Mouse (Mus musculus): ENCODE data around the gene Sun2. TPM values are rescaled to one million over a fixed set of nuclear protein-coding genes. Genes with fewer than 3 reads are reported as not detected.

The Sun2 gene
- total and polyA plus RNA-seq, 2 experiments from 2014 or later: 4.5 to 43.6 TPM

DNA sequence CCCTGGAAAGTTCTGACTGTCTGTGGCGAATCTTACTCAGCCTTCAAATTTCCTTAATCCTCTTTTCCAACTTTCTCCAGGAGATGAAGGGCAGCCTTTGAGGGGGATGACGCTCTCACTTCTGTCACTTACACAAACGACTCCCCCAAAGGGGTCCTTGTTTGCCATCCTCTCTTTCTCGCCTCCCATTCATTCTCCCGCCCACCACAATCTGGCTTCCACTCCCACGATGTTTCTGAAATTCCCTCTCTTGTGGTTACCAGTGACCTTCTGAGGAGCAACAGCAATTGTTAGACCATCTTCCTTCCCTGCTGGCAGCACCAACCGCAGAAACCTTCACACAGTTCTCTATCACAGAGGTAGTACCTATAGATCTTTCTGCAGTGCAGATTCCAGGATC is 33.3 kb upstream of the Sun2 start:
- no peak for DNase-seq (ENCODE audit: low spot score)

DNA sequence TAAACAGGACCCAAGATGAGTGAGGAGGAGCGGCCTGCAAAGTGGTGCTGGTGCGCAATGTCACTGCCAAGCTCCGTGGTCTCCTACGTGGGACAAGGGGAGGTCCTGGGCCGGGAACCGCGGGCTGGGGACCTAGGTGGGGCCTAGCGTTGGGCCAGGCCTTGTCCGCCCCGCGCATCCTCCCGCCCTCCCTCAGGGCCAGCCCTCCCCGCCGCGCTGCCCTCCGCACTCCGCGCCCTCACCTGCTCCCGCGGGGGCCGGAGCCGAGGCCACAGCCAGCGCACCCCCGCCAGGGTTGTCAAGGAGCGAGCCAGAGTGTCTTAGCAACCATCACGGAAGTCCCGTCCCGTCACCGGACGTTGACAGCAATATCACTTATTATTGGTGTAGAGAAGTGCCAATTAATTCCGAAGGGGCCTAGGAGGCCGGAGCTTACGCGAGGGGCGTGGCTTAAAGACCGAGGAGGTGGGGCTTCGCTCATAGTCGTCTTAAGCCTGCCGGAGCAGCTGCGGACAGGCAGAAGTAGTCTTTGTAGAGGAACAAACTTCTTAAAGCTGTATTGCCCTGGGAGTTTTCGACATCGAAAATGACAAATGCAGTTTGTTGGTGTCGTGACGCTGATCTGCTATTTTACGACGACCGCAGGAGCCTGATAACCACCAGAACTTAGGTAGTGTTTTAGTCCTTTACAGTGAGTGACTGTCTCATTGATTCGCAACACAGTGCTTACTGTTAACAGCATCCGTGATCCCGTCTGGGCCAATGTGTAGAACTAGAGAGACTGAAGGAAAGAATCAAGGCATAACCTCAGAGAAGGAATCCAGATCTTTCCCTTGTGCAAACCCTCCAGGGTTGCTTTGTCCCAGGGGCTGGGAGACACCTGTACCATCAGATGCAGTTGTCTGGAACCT is 32.0 kb upstream of the Sun2 start:
- H3K9ac ChIP-seq (replicated peaks; ENCODE audit: low read length): peak overlapping the region; percentile 63
- H3K36me3 ChIP-seq (ENCODE audit: insufficient read depth, low read length): no peaks in the 10 kb centered on the region
- H3K27me3 ChIP-seq (ENCODE audit: insufficient read depth, low read length): no peaks in the 10 kb centered on the region
- peak overlapping the region; percentile 67 for H3K4me3 ChIP-seq (ENCODE audit: low read length)
- peak; percentile 98 for ATAC-seq
- WGBS: under 1% methylated on average over 48 of the region's 50 CpGs
- DNase-seq (ENCODE audit: low spot score): peak; percentile 99
- H3K9me3 ChIP-seq (ENCODE audit: low read length): no peaks in the 10 kb centered on the region
- peaks cover 9% of the 10 kb centered on the region for H3K4me1 ChIP-seq (ENCODE audit: insufficient read depth, low read length)
- no peak for TF ChIP-seq CTCF (IDR thresholded peaks at IDR 0.05; ENCODE audit: low read depth)
- H3K4me2 ChIP-seq (ENCODE audit: low read depth, low read length): peak overlapping the region; percentile 66
- H3K27ac ChIP-seq: peak overlapping the region; percentile 69

More for the DNA sequence above, 33.3 kb upstream of the Sun2 start:
- H3K36me3 ChIP-seq (ENCODE audit: insufficient read depth, low read length): no peaks in the 10 kb centered on the region
- ATAC-seq: no peak
- no peak overlapping the region for H3K9ac ChIP-seq (replicated peaks; ENCODE audit: low read length)
- H3K9me3 ChIP-seq (ENCODE audit: low read length): no peaks in the 10 kb centered on the region
- no peak for TF ChIP-seq CTCF (IDR thresholded peaks at IDR 0.05; ENCODE audit: low read depth)
- peaks cover 9% of the 10 kb centered on the region for H3K4me1 ChIP-seq (ENCODE audit: insufficient read depth, low read length)
- 71% methylated on average over 7 of the region's 7 CpGs for WGBS
- no peak overlapping the region for H3K4me2 ChIP-seq (ENCODE audit: low read depth, low read length)
- no peak overlapping the region for H3K4me3 ChIP-seq (ENCODE audit: low read length)
- H3K27me3 ChIP-seq (ENCODE audit: insufficient read depth, low read length): no peaks in the 10 kb centered on the region
- H3K27ac ChIP-seq: no peak overlapping the region

DNA sequence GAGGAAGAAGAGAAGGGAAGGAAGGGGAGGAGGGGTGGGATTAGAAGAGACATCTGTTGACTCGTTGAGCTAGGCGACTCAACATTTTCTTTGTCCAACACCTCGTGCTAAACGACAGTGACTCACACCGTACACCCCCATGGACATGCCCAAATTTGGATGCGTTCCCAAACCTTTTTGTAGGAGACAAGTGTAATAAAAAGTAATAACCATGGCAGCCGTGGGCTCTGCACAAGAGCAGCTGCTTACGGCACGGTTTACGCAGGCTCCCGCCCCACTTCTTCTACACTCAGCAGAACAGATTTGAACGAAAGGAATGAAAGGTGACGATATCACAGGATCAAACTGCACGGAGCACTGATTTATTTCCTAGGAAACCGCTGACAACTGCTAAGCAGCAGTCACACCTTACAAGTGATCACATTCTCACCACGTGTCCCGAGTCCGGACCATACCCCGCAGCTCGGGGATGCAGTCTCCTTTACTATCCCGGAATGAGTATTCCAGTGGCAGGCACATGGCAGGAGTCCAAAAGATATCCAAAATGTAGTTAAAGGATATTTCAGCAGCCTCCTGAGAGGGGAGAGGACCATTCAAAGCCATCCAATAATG is 28.4 kb upstream of the Sun2 start:
- Histone ChIP-seq H3K36me3 (ENCODE audit: insufficient read depth, low read length) (no peaks in the 10 kb centered on the region), H3K4me3 (ENCODE audit: low read length) (no peak overlapping the region), H3K9me3 (ENCODE audit: low read length) (no peaks in the 10 kb centered on the region), H3K27me3 (ENCODE audit: insufficient read depth, low read length) (no peaks in the 10 kb centered on the region), H3K27ac (no peak overlapping the region), H3K4me2 (ENCODE audit: low read depth, low read length) (no peak overlapping the region), H3K4me1 (ENCODE audit: insufficient read depth, low read length) (peaks cover 17% of the 10 kb centered on the region), H3K9ac (replicated peaks; ENCODE audit: low read length) (no peak overlapping the region)
- ATAC-seq (no peak), DNase-seq (ENCODE audit: low spot score) (peak; percentile 40)
- no peak for TF ChIP-seq CTCF (IDR thresholded peaks at IDR 0.05; ENCODE audit: low read depth)
- 53% methylated on average over 21 of the region's 21 CpGs for WGBS

DNA sequence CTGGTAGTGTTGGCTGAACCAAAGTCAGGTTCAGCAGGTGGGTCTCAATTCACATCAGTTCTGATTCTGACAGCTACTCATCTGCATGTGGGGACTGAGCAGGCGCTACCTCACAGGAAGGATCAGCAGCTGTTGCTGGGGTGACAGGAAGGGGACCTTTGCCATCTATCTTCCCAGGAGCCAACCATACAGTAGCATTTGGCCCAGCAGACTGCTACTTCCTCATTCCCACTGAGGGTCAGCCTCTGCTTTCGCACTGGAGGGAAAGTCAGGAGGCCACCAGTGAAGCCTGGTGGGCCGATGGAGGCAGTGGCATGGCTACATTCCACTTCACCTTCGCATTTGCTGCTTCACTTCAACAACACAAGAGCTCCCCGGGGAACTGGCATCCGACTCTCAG is 26.0 kb upstream of the Sun2 start:
- ATAC-seq (no peak), DNase-seq (ENCODE audit: low spot score) (no peak)
- Histone ChIP-seq H3K4me1 (ENCODE audit: insufficient read depth, low read length) (peaks cover 23% of the 10 kb centered on the region; the same call in 1 of the 2 replicates), H3K27ac (no peak overlapping the region), H3K9me3 (ENCODE audit: low read length) (no peaks in the 10 kb centered on the region), H3K36me3 (ENCODE audit: insufficient read depth, low read length) (peaks cover 4% of the 10 kb centered on the region; the same call in 1 of the 2 replicates), H3K4me3 (ENCODE audit: low read length) (no peak overlapping the region), H3K4me2 (ENCODE audit: low read depth, low read length) (no peak overlapping the region), H3K27me3 (ENCODE audit: insufficient read depth, low read length) (no peaks in the 10 kb centered on the region), H3K9ac (replicated peaks; ENCODE audit: low read length) (no peak overlapping the region)
- no peak for TF ChIP-seq CTCF (IDR thresholded peaks at IDR 0.05; ENCODE audit: low read depth)
- 47% methylated on average over 6 of the region's 6 CpGs for WGBS

DNA sequence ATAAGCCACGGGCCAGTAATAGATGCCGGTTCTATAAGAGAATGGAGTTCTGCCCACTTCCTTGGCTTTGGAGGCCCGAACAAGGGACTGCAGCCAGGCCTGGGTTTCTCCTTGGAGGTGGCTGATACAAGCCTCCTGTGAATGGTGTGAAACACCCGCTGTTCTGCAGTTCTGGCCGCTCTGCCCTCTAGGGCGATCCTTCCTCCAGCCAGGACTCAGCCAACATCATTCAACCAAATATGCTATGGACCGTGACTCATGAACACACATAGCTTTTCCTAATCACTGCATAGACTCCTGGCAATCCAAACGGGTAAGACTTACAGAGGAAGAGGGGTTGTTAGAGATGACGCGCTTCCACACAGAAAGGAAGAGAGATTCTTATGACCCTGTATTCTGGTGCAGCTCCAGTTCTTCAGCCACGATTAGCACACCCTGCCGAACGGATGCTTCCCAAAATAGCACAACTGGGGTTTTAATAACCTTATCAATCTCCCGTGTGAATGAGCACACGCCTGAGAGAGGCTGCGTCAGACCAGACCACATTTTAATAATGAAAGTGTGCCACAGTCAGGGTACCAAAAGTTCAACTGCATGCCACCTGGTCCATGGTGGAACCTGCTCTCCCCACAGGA is 25.1 kb upstream of the Sun2 start:
- no peak for TF ChIP-seq CTCF (IDR thresholded peaks at IDR 0.05; ENCODE audit: low read depth)
- no peaks in the 10 kb centered on the region for H3K9me3 ChIP-seq (ENCODE audit: low read length)
- no peak for ATAC-seq
- H3K4me1 ChIP-seq (ENCODE audit: insufficient read depth, low read length): peaks cover 20% of the 10 kb centered on the region; the same call in 1 of the 2 replicates
- H3K27ac ChIP-seq: 0 out of 2 replicates have a peak overlapping the region, but pooled peaks have one; percentile 1
- H3K9ac ChIP-seq (replicated peaks; ENCODE audit: low read length): no peak overlapping the region
- peaks cover 10% of the 10 kb centered on the region; the same call in 1 of the 2 replicates for H3K36me3 ChIP-seq (ENCODE audit: insufficient read depth, low read length)
- no peak overlapping the region for H3K4me2 ChIP-seq (ENCODE audit: low read depth, low read length)
- H3K4me3 ChIP-seq (ENCODE audit: low read length): no peak overlapping the region
- DNase-seq (ENCODE audit: low spot score): no peak
- WGBS: 72% methylated on average over 16 of the region's 16 CpGs
- no peaks in the 10 kb centered on the region for H3K27me3 ChIP-seq (ENCODE audit: insufficient read depth, low read length)

DNA sequence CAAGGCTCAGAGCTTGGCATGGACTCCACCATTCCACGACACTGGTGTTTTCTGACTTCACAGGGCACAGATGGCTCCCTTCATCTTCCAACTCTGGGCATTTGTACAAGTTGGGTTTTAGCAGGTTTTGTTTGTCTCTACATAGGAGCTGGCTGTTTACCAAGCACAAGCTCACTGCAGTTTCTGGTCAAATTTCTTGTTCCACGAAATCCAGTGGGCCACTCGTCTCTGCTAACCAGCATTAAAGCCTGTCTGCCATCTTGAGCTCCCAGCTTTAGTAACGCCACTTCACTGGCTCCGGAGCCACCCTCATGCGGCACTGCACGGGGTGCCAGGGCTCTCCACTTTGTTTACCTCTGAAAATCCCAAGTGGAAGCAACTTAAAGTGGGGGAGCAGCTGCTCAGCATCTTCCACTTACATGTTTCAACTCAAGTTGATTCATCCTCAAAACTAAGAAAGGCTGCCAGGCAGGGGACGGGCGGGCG is 24.3 kb upstream of the Sun2 start:
- 65% methylated on average over 10 of the region's 10 CpGs for WGBS
- Histone ChIP-seq H3K4me3 (ENCODE audit: low read length) (no peak overlapping the region), H3K9me3 (ENCODE audit: low read length) (no peaks in the 10 kb centered on the region), H3K4me1 (ENCODE audit: insufficient read depth, low read length) (peaks cover 20% of the 10 kb centered on the region; the same call in 1 of the 2 replicates), H3K36me3 (ENCODE audit: insufficient read depth, low read length) (peaks cover 18% of the 10 kb centered on the region; the same call in 1 of the 2 replicates), H3K9ac (replicated peaks; ENCODE audit: low read length) (no peak overlapping the region), H3K27me3 (ENCODE audit: insufficient read depth, low read length) (no peaks in the 10 kb centered on the region), H3K4me2 (ENCODE audit: low read depth, low read length) (no peak overlapping the region), H3K27ac (0 out of 2 replicates have a peak overlapping the region, but pooled peaks have one; percentile 3)
- ATAC-seq: no peak
- TF ChIP-seq CTCF (IDR thresholded peaks at IDR 0.05; ENCODE audit: low read depth): no peak
- no peak for DNase-seq (ENCODE audit: low spot score)
